Mouse (Mus musculus): ENCODE measurements around the gene Ptprn2. TPM values are rescaled to one million over a fixed set of nuclear protein-coding genes. Genes with fewer than 3 reads are reported as not detected.
A peak's percentile ranks its signal among the peaks of the same experiment; 100 is the strongest.

The Ptprn2 gene
- polyA plus RNA-seq, 1 experiment from 2014 or later: 0.19 TPM

DNA sequence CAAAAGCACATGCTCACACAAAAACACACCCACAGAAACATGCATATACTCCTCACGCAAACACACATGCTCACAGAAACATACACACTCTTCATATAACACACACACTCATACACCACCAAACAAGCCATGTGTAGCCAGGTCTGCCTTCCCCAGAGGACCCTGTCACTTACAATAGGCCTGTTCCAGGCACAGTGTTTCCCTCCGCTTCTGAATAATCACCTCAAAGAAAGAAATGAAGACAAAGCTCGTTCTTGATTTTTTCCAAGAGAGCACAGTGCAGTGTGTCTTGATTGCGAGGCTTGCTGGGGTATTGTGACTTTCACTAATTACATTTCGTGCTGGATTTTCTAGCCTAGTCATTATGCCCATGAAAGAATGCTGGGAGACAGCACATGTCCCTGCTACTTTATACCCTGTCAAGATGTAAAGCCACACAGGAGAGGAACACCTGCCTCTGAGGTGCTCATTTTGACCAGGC lies 820.1 kb downstream of the Ptprn2 start:
- Histone ChIP-seq H3K9me3 (ENCODE audit: control insufficient read depth, low read length) (no peaks in the 10 kb centered on the region), H3K27me3 (ENCODE audit: control insufficient read depth, insufficient read depth, low read depth, low read length) (no peaks in the 10 kb centered on the region), H3K9ac (ENCODE audit: low read length) (no peak overlapping the region), H3K36me3 (ENCODE audit: control insufficient read depth, insufficient read depth, low read length) (no peaks in the 10 kb centered on the region), H3K4me3 (ENCODE audit: low read length) (no peak overlapping the region), H3K4me2 (ENCODE audit: low read depth, low read length) (no peak overlapping the region), H3K4me1 (replicated peaks; ENCODE audit: control insufficient read depth, insufficient read depth, low read length) (no peaks in the 10 kb centered on the region), H3K27ac (ENCODE audit: low read length) (no peak overlapping the region)
- no peak for ATAC-seq (ENCODE audit: low read depth)
- WGBS: 84% methylated on average over 5 of the region's 5 CpGs

DNA sequence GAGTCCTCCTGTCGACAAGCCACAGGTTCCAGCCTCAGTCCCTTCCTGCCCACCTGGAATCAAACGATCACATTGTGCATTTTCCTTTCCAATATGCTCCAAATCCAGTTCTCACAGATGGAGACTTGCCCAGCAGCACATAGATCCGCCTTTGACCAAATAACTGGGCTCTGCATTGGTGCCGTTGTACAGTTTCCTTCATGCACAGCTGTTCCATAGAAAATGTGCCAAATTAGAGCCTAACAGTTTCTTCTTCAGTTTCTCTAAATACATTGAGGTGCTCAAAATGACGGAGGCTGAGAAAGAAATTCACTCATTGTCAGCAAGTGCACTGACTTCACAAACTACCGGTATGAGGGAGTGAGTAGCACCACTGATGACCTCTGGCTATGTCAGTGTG lies 826.6 kb downstream of the Ptprn2 start:
- Histone ChIP-seq H3K9me3 (ENCODE audit: control insufficient read depth, low read length) (no peaks in the 10 kb centered on the region), H3K27me3 (ENCODE audit: control insufficient read depth, insufficient read depth, low read depth, low read length) (no peaks in the 10 kb centered on the region), H3K27ac (ENCODE audit: low read length) (no peak overlapping the region), H3K9ac (ENCODE audit: low read length) (no peak overlapping the region), H3K4me3 (ENCODE audit: low read length) (no peak overlapping the region), H3K4me1 (replicated peaks; ENCODE audit: control insufficient read depth, insufficient read depth, low read length) (no peaks in the 10 kb centered on the region), H3K4me2 (ENCODE audit: low read depth, low read length) (no peak overlapping the region), H3K36me3 (ENCODE audit: control insufficient read depth, insufficient read depth, low read length) (no peaks in the 10 kb centered on the region)
- ATAC-seq (ENCODE audit: low read depth): no peak
- 74% methylated on average over 6 of the region's 6 CpGs for WGBS

DNA sequence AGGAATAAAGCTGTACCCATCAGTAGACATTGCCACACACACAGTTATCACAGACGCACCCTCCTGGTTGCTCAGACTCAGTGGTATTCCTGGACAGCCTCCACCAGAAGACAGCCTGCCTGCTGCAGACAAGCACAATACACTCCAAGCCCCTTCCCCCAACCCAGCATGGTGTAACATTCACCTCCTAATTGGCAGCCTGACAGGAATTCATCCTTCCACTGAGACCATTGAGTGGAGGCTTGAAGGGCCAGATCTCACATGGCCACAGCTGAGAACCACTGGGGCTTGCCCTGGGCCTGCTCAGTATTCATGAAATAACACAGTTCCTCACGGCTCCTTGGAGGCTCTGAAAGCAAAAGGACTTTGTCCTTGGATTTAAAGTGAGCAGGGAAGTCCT lies 829.5 kb downstream of the Ptprn2 start:
- Histone ChIP-seq H3K36me3 (ENCODE audit: control insufficient read depth, insufficient read depth, low read length) (no peaks in the 10 kb centered on the region), H3K27me3 (ENCODE audit: control insufficient read depth, insufficient read depth, low read depth, low read length) (no peaks in the 10 kb centered on the region), H3K4me1 (replicated peaks; ENCODE audit: control insufficient read depth, insufficient read depth, low read length) (no peaks in the 10 kb centered on the region), H3K27ac (ENCODE audit: low read length) (no peak overlapping the region), H3K9ac (ENCODE audit: low read length) (no peak overlapping the region), H3K9me3 (ENCODE audit: control insufficient read depth, low read length) (0 out of 2 replicates have a peak, but pooled peaks cover 4% of the 10 kb centered on the region), H3K4me3 (ENCODE audit: low read length) (no peak overlapping the region), H3K4me2 (ENCODE audit: low read depth, low read length) (no peak overlapping the region)
- WGBS: 59% methylated on average over 2 of the region's 2 CpGs
- ATAC-seq (ENCODE audit: low read depth): no peak

DNA sequence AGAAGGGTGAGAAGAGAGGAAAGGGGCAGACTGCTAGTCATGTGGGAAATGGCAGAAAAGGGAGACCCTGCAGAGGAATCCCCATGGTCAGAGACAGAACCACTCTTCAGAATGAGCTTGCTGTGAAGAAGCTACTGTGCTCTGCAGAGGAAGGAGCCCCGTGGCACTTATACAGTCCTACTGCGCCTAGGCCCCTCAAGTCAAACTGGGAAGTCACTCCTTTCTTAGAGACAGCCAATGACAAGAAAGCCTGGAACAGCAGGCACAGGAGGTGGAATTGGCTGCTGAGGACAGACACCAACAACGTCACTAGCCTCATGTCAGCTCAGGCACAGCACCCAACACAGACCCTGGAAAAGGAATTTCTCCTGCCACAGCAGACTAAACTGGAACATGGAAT lies 830.1 kb downstream of the Ptprn2 start:
- Histone ChIP-seq H3K4me1 (replicated peaks; ENCODE audit: control insufficient read depth, insufficient read depth, low read length) (no peaks in the 10 kb centered on the region), H3K27ac (ENCODE audit: low read length) (no peak overlapping the region), H3K9ac (ENCODE audit: low read length) (no peak overlapping the region), H3K9me3 (ENCODE audit: control insufficient read depth, low read length) (0 out of 2 replicates have a peak, but pooled peaks cover 4% of the 10 kb centered on the region), H3K27me3 (ENCODE audit: control insufficient read depth, insufficient read depth, low read depth, low read length) (no peaks in the 10 kb centered on the region), H3K4me2 (ENCODE audit: low read depth, low read length) (no peak overlapping the region), H3K4me3 (ENCODE audit: low read length) (no peak overlapping the region), H3K36me3 (ENCODE audit: control insufficient read depth, insufficient read depth, low read length) (no peaks in the 10 kb centered on the region)
- no peak for ATAC-seq (ENCODE audit: low read depth)
- WGBS: 73% methylated on average over 3 of the region's 3 CpGs

- no peak overlapping the region for H3K4me2 ChIP-seq (ENCODE audit: low read depth, low read length)
- no peak overlapping the region for H3K9ac ChIP-seq (ENCODE audit: low read length)
- 83% methylated on average over 3 of the region's 3 CpGs for WGBS
- H3K4me1 ChIP-seq (replicated peaks; ENCODE audit: control insufficient read depth, insufficient read depth, low read length): no peaks in the 10 kb centered on the region
- no peak overlapping the region for H3K27ac ChIP-seq (ENCODE audit: low read length)
- H3K4me3 ChIP-seq (ENCODE audit: low read length): no peak overlapping the region
- no peaks in the 10 kb centered on the region for H3K36me3 ChIP-seq (ENCODE audit: control insufficient read depth, insufficient read depth, low read length)
- no peak for ATAC-seq (ENCODE audit: low read depth)
- 0 out of 2 replicates have a peak, but pooled peaks cover 4% of the 10 kb centered on the region for H3K9me3 ChIP-seq (ENCODE audit: control insufficient read depth, low read length)
- no peaks in the 10 kb centered on the region for H3K27me3 ChIP-seq (ENCODE audit: control insufficient read depth, insufficient read depth, low read depth, low read length)
These were observed 832.7 kb downstream of the Ptprn2 start for GRCm38 (mm10) chr12:117318229-117318628.

DNA sequence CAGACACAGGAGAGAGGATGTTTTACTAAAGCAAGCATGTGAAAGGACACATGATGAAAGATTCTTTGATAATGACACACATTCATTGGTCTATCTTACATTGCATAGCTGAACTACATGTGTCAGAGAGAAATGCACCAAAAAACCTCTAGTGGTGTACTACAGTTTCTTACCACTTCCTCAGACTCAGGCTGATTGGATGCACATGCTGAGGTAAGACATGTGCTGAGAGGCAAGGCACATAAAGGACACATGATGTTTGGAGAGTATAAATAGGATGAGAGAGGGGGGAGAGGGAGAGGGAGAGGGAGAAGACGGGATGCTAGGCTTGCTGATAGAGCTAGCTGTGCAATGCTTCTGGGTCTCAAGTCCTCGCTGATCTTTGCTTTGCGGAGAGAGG lies 837.5 kb downstream of the Ptprn2 start:
- Histone ChIP-seq H3K27ac (ENCODE audit: low read length) (no peak overlapping the region), H3K9ac (ENCODE audit: low read length) (no peak overlapping the region), H3K4me1 (replicated peaks; ENCODE audit: control insufficient read depth, insufficient read depth, low read length) (no peaks in the 10 kb centered on the region), H3K27me3 (ENCODE audit: control insufficient read depth, insufficient read depth, low read depth, low read length) (no peaks in the 10 kb centered on the region), H3K4me3 (ENCODE audit: low read length) (no peak overlapping the region), H3K36me3 (ENCODE audit: control insufficient read depth, insufficient read depth, low read length) (no peaks in the 10 kb centered on the region), H3K4me2 (ENCODE audit: low read depth, low read length) (no peak overlapping the region), H3K9me3 (ENCODE audit: control insufficient read depth, low read length) (no peaks in the 10 kb centered on the region)
- ATAC-seq (ENCODE audit: low read depth): no peak
- 92% methylated on average over 2 of the region's 3 CpGs for WGBS

MicroRNAs encoded within 50 kb of the gene (microRNA counts, 519-probe panel; counts per million panel counts)
- 1,981 counts per million, percentile 33 among the panel's probes with 10 or more counts for microRNA mmu-miR-153

Small RNAs within 50 kb of the gene (microRNA-seq; reads per million reads assigned to microRNA genes)
- gene Mir153: 27.1 reads per million, percentile 35 among the genes with 10 or more reads in this experiment

Other genes with a start within 250 kb of the Ptprn2 start
- gene Wdr60, start 222.7 kb upstream of the Ptprn2 start, polyA plus RNA-seq (2015; fragmentation: Nextera tagmentation; extraction: Ambion mirVana): 18.7 and 19.7 TPM in 2 replicates
- not detected in 2 replicates for gene Gm11027, start 210.3 kb upstream of the Ptprn2 start, polyA plus RNA-seq (2015; fragmentation: Nextera tagmentation; extraction: Ambion mirVana)
- gene Esyt2, start 204.5 kb upstream of the Ptprn2 start, polyA plus RNA-seq (2015; fragmentation: Nextera tagmentation; extraction: Ambion mirVana): 18.6 and 20.3 TPM in 2 replicates
- gene Ncapg2, start 80.3 kb upstream of the Ptprn2 start, polyA plus RNA-seq (2015; fragmentation: Nextera tagmentation; extraction: Ambion mirVana): 43.1 and 46.4 TPM in 2 replicates

All from lung, embryonic 16.5 days (tissue).